Mouse (Mus musculus): ENCODE data around the gene Vtcn1. TPM values are rescaled to one million over a fixed set of nuclear protein-coding genes. Genes with fewer than 3 reads are reported as not detected.
A peak's percentile ranks its signal among the peaks of the same experiment; 100 is the strongest.

The Vtcn1 gene
- polyA plus RNA-seq, 1 experiment, result not detected

DNA sequence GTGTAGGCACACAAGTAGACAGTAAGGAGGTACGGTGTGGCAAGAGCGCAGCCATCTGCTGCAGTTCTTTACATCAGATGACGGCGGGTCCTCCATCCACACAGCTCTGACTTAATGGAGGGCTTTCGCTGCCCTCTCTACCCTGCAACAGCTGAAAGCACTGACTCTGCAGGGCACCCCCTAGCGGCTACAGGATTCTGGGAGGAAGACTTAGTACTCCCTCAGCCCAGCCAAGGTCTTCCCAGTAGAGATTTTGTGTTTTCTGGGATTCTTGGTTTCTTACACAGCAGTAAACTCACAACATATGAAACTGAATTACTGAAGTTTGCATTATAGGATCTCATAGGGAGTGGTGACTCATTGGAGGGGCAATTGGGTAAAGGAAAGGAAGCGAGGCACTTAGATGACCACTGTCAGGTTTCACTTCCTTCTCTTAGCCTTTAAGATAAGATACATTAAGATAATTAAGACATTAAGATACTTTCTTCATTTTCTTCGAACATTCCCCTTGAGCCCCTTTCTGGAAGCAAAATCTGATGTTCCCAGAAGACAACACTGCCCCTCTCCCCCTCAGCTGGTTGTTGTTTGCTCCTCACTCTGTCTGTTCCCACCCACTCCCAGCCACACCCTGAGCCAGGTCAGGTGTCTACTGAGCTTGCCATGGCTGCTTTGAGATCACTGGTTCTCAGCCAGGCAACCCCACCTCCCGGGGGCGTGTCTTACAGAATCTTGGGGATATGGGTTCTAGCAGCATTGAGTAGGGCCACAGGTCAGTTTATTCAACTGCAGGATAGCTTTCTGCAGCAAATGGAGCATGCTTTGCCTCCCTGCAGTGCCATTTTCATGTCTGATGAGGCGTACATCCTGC lies 107.1 kb downstream of the Vtcn1 start:
- Histone ChIP-seq H3K4me3 (ENCODE audit: insufficient read depth, low read length) (no peak overlapping the region), H3K27ac (ENCODE audit: insufficient read depth, low read depth, low read length) (peak overlapping the region; percentile 38), H3K4me1 (ENCODE audit: control insufficient read depth, insufficient read depth, low read length) (peaks cover 21% of the 10 kb centered on the region)
- no peak for TF ChIP-seq CTCF (IDR thresholded peaks at IDR 0.05; ENCODE audit: low read depth, low read length)
- no peak for TF ChIP-seq POLR2A (IDR thresholded peaks at IDR 0.05; ENCODE audit: borderline replicate concordance, low read depth, low read length)

DNA sequence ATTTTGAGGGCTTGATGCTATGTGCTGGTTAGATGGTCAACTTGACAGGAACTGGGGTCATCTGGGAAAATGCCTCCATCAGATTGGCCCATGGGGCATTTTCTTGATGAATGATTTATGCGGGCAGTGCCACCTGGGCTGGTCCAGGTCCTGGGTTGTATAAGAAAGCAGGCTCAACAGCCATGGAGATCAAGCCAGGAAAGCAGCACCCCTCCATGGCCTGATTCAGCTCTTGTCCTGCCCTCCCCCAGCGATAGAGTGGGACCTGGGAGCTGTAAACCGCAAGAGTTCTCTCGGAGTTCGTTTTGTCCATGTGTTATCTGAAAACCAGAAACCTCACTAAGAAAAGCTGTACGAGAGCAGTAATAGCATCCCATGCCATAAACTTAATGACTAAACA lies 110.3 kb downstream of the Vtcn1 start:
- H3K4me3 ChIP-seq (ENCODE audit: insufficient read depth, low read length), result no peak overlapping the region
- H3K27ac ChIP-seq (ENCODE audit: insufficient read depth, low read depth, low read length), result no peak overlapping the region
- H3K4me1 ChIP-seq (ENCODE audit: control insufficient read depth, insufficient read depth, low read length), result peaks cover 21% of the 10 kb centered on the region
- TF ChIP-seq POLR2A (IDR thresholded peaks at IDR 0.05; ENCODE audit: borderline replicate concordance, low read depth, low read length) (no peak), CTCF (IDR thresholded peaks at IDR 0.05; ENCODE audit: low read depth, low read length) (no peak)

DNA sequence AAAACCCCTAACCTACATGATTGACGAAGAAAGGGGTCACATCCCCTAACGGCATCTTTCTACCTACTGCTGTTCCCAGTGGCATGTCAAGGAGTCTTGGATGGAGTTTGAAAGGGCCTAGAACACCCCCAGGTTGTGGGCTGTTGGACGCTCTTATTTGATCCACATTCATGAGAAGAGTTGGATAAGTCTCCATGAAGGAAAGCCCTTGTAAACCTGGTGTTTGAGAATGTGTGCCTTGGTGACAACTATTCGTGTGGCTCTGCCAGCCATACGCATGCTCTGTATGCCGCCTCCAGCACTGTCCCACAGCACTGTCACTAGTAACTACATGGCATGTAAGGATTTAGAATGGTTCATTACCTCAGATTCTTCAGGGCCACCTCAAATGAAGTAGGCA lies 110.9 kb downstream of the Vtcn1 start:
- H3K4me3 ChIP-seq (ENCODE audit: insufficient read depth, low read length), result no peak overlapping the region
- no peak overlapping the region for H3K27ac ChIP-seq (ENCODE audit: insufficient read depth, low read depth, low read length)
- peaks cover 16% of the 10 kb centered on the region for H3K4me1 ChIP-seq (ENCODE audit: control insufficient read depth, insufficient read depth, low read length)
- no peak for TF ChIP-seq POLR2A (IDR thresholded peaks at IDR 0.05; ENCODE audit: borderline replicate concordance, low read depth, low read length)
- TF ChIP-seq CTCF (IDR thresholded peaks at IDR 0.05; ENCODE audit: low read depth, low read length), result no peak

DNA sequence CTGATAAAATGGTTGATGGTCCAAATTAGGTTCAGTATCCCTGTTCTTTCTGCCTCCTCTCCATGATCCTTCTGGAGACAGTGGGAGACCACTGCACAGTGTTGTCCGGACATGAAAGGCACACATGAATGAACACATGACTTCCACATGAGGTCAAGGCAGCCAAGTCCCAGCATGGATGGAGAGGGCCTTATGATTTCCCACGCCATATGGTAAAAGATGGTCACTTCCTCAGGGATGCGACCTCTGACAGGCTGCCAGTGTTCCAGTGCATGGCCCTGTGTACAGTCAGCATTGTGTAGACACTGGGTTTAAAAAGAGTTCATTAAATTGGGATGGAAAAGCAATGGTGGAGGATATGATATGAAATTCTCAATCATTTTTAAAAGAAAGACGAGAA lies 113.0 kb downstream of the Vtcn1 start:
- no peak overlapping the region for H3K27ac ChIP-seq (ENCODE audit: insufficient read depth, low read depth, low read length)
- TF ChIP-seq CTCF (IDR thresholded peaks at IDR 0.05; ENCODE audit: low read depth, low read length) (no peak), POLR2A (IDR thresholded peaks at IDR 0.05; ENCODE audit: borderline replicate concordance, low read depth, low read length) (no peak)
- no peak overlapping the region for H3K4me3 ChIP-seq (ENCODE audit: insufficient read depth, low read length)
- no peaks in the 10 kb centered on the region for H3K4me1 ChIP-seq (ENCODE audit: control insufficient read depth, insufficient read depth, low read length)

DNA sequence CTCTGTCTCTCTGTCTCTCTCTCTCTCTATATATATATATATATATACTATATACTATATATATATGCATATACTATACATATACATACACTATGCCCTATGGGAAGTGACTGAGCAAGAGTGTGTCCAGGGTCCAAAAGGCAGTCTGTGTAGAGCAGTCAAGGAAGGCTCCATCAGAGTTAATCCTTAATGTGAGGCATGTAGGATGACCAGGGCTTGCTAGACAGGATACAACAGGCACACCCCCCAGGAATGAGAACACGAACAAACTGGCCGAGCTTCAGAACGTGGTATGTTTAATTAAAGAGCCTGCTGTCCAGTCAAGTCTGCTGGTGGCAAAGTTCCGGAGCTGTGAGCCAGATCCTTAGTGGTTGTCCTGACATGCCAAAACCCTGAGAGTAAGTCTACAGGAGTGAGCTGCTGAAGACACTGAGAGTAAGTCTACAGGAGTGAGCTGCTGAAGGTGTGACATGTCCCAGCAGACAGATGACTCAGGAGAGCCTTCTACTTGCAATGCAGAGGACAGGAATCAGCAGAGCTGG lies 115.3 kb downstream of the Vtcn1 start:
- Histone ChIP-seq H3K4me1 (ENCODE audit: control insufficient read depth, insufficient read depth, low read length) (no peaks in the 10 kb centered on the region), H3K27ac (ENCODE audit: insufficient read depth, low read depth, low read length) (no peak overlapping the region), H3K4me3 (ENCODE audit: insufficient read depth, low read length) (no peak overlapping the region)
- TF ChIP-seq CTCF (IDR thresholded peaks at IDR 0.05; ENCODE audit: low read depth, low read length) (no peak), POLR2A (IDR thresholded peaks at IDR 0.05; ENCODE audit: borderline replicate concordance, low read depth, low read length) (no peak)

Other genes starting within 250 kb of the Vtcn1 start
- gene Man1a2, start 140.0 kb upstream of the Vtcn1 start, polyA plus RNA-seq (2012; ENCODE audit: insufficient read depth, insufficient read length, missing spikeins), result 29.2 and 31.7 TPM in 2 replicates
- 1.2 and 1.8 TPM in 2 replicates for gene Trim45, start 96.7 kb downstream of the Vtcn1 start, polyA plus RNA-seq (2012; ENCODE audit: insufficient read depth, insufficient read length, missing spikeins)
- 11.4 and 15.8 TPM in 2 replicates for gene Ttf2, start 144.2 kb downstream of the Vtcn1 start, polyA plus RNA-seq (2012; ENCODE audit: insufficient read depth, insufficient read length, missing spikeins)
- gene Cd101, start 204.1 kb downstream of the Vtcn1 start, polyA plus RNA-seq (2012; ENCODE audit: insufficient read depth, insufficient read length, missing spikeins), result 2.4 and 2.9 TPM in 2 replicates

All from bone marrow macrophage, adult 2 months (primary cell).